Mouse (Mus musculus) inflammation-experienced regulatory T-cells, adult 6 months (primary cell): ENCODE data around the gene Gm49661. TPM values are rescaled to one million over a fixed set of nuclear protein-coding genes. Genes with fewer than 3 reads are reported as not detected.

ENCODE experiments used
- ATAC-seq: one replicate; pipeline ENCODE4 v1.8.0; 2017
- polyA plus RNA-seq, 3 experiments: library from polyadenylated mRNA; unstranded; fragments of 100-300 nt; shearing (Covaris generic); gene quantifications; one replicate each; pipeline ENCODE4 v1.2.1; 2017

Gm49661 gene
- polyA plus RNA-seq, 3 experiments from 2014 or later = not detected

- ATAC-seq = peak; percentile 46
Measured at GRCm38 (mm10) chr8:84928456-84929306, 40.6 kb downstream of the Gm49661 start.

DNA sequence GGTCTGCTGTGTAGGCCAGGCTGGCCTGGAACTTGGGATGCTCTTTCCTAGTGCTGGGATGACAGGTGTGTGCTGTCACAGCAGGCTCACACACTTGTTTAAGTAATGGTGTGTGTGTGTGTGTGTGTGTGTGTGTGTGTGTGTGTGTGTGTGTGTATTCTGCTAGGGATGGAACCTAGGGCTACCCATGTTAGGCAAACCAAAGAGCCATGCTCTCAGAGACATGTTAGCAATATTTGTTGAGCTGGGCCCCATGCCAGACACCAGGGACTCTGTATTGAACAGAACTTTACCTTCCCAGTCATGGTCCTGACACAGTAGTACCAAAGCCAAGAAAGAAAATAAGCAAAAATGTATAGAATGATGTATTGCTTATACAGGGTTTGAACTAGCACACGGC, 41.7 kb downstream of the Gm49661 start:
- no peak for ATAC-seq

GRCm38 (mm10) chr8:84925557-84925956, 43.7 kb downstream of the Gm49661 start:
- no peak for ATAC-seq

GRCm38 (mm10) chr8:84921596-84921995, 47.6 kb downstream of the Gm49661 start:
- no peak for ATAC-seq

GRCm38 (mm10) chr8:84918646-84919045, 50.6 kb downstream of the Gm49661 start:
- no peak for ATAC-seq

DNA sequence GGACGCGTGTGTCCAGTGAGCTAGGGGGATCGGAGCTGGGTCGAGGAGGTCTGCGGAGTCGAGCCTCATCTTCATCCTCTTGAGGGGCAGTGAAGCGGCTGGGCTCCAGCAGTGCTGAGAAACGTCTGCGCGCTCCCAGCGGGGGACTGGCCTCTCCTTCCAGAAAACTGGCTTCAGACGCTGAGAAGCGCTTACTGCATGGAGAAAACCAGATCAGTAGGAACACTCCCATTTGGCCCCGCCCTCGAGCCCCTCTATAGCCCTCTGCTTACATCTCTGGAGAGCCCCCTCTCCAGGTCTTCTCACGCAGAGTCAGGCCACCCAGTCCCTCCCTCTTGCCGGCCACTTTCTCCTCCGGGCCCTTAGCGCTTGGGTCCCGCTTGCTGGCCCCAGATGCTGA, 51.5 kb downstream of the Gm49661 start:
- no peak for ATAC-seq

Other genes starting within 250 kb of the Gm49661 start
- 10 to 100 TPM; 11.7 to 25.0 (median 21.7) TPM for gene G430095P16Rik, start 246.4 kb downstream of the Gm49661 start, polyA plus RNA-seq
- gene Nfix, start 169.1 kb downstream of the Gm49661 start, polyA plus RNA-seq = 1 to 10 TPM in 2 of 3 experiments, under 1 TPM in 1; 0.92 to 6.3 (median 3.1) TPM
- gene Dand5, start 146.6 kb downstream of the Gm49661 start, polyA plus RNA-seq = 1 to 10 TPM; 4.7 to 5.6 (median 5.4) TPM
- gene Gadd45gip1, start 137.9 kb downstream of the Gm49661 start, polyA plus RNA-seq = 10 to 100 TPM; 14.6 to 16.7 (median 16.1) TPM
- gene Rad23a, start 128.8 kb downstream of the Gm49661 start, polyA plus RNA-seq = 100 to 1,000 TPM; 128 to 152 (median 145) TPM
- gene Calr, start 122.5 kb downstream of the Gm49661 start, polyA plus RNA-seq = 100 to 1,000 TPM; 278 to 341 (median 290) TPM
- 10 to 100 TPM; 48.1 to 76.0 (median 58.3) TPM for gene Farsa, start 112.4 kb downstream of the Gm49661 start, polyA plus RNA-seq
- 10 to 100 TPM in 1 of 3 experiments, 1 to 10 TPM in 2; 4.3 to 19.0 (median 6.8) TPM for gene Syce2, start 97.3 kb downstream of the Gm49661 start, polyA plus RNA-seq
- 10 to 100 TPM; 14.5 to 19.9 (median 19.2) TPM for gene Gcdh, start 75.5 kb downstream of the Gm49661 start, polyA plus RNA-seq
- not detected for gene Klf1, start 67.5 kb downstream of the Gm49661 start, polyA plus RNA-seq
- gene Dnase2a, start 60.9 kb downstream of the Gm49661 start, polyA plus RNA-seq = 10 to 100 TPM; 10.5 to 21.7 (median 20.0) TPM
- gene Mast1, start 32.1 kb downstream of the Gm49661 start, polyA plus RNA-seq = 1 to 10 TPM in 2 of 3 experiments, under 1 TPM in 1; 0.84 to 1.5 (median 1.1) TPM
- gene Rtbdn, start 22.4 kb downstream of the Gm49661 start, polyA plus RNA-seq = under 1 TPM in 1 of 3 experiments, not detected in 2; 0.28 TPM
- gene Prdx2, start 154 bp upstream of the Gm49661 start, polyA plus RNA-seq = 100 to 1,000 TPM; 232 to 340 (median 290) TPM
- gene Rnaseh2a, start 334 bp upstream of the Gm49661 start, polyA plus RNA-seq = 10 to 100 TPM; 57.0 to 88.9 (median 72.8) TPM
- 10 to 100 TPM; 28.1 to 33.6 (median 33.1) TPM for gene Junb, start 9.3 kb upstream of the Gm49661 start, polyA plus RNA-seq
- gene Hook2, start 21.2 kb upstream of the Gm49661 start, polyA plus RNA-seq = 1 to 10 TPM; 2.2 to 4.9 (median 4.6) TPM
- not detected for gene Best2, start 45.1 kb upstream of the Gm49661 start, polyA plus RNA-seq
- gene Asna1, start 55.8 kb upstream of the Gm49661 start, polyA plus RNA-seq = 10 to 100 TPM; 50.0 to 67.9 (median 60.7) TPM
- 10 to 100 TPM; 17.8 to 31.0 (median 24.1) TPM for gene Trir, start 57.4 kb upstream of the Gm49661 start, polyA plus RNA-seq
- 10 to 100 TPM; 13.8 to 18.7 (median 16.5) TPM for gene Tnpo2, start 67.5 kb upstream of the Gm49661 start, polyA plus RNA-seq
- 1 to 10 TPM; 2.3 to 4.8 (median 2.9) TPM for gene Fbxw9, start 90.6 kb upstream of the Gm49661 start, polyA plus RNA-seq
- gene Gm5741, start 98.5 kb upstream of the Gm49661 start, polyA plus RNA-seq = 1 to 10 TPM in 2 of 3 experiments, not detected in 1; 1.9 to 3.3 TPM
- gene Dhps, start 102.3 kb upstream of the Gm49661 start, polyA plus RNA-seq = 10 to 100 TPM; 29.3 to 40.4 (median 39.3) TPM
- gene Wdr83os, start 111.3 kb upstream of the Gm49661 start, polyA plus RNA-seq = 100 to 1,000 TPM; 114 to 166 (median 129) TPM
- gene Wdr83, start 111.9 kb upstream of the Gm49661 start, polyA plus RNA-seq = 10 to 100 TPM; 34.8 to 44.2 (median 38.5) TPM
- 10 to 100 TPM; 80.8 to 94.7 (median 83.8) TPM for gene Man2b1, start 113.8 kb upstream of the Gm49661 start, polyA plus RNA-seq
- gene Zfp791, start 153.7 kb upstream of the Gm49661 start, polyA plus RNA-seq = under 1 TPM in 1 of 3 experiments, not detected in 2; 0.15 TPM
- gene Cks1brt, start 182.5 kb upstream of the Gm49661 start, polyA plus RNA-seq = under 1 TPM in 1 of 3 experiments, not detected in 2; 0.21 TPM